Mouse (Mus musculus): ENCODE measurements at regions not wholly inside any gene's neighbourhood (a gene's known extent, or its start where the extent isn't known, plus 50 kb on each side); places are given as distances from the start of the nearest gene placed in this dataset.

- no peak for DNase-seq (ENCODE audit: low spot score in 2 of 2)
These were observed 208.8 kb upstream of the Plpp4 start for GRCm38 (mm10) chr7:129048023-129048422.

GRCm38 (mm10) chr7:129049726-129050125 lies 207.1 kb upstream of the Plpp4 start:
- DNase-seq (ENCODE audit: low spot score in 2 of 2): no peak

- no peak for DNase-seq (ENCODE audit: low spot score in 2 of 2)
These were observed 206.2 kb upstream of the Plpp4 start for GRCm38 (mm10) chr7:129050675-129051074.

- no peak for DNase-seq (ENCODE audit: low spot score in 2 of 2)
These were observed 189.9 kb upstream of the Plpp4 start for GRCm38 (mm10) chr7:129066891-129067290.

- no peak for DNase-seq (ENCODE audit: low spot score in 2 of 2)
These were observed 188.7 kb upstream of the Plpp4 start for GRCm38 (mm10) chr7:129068137-129068536.

GRCm38 (mm10) chr7:129079786-129080185 lies 177.0 kb upstream of the Plpp4 start:
- DNase-seq (ENCODE audit: low spot score in 2 of 2): no peak

- DNase-seq (ENCODE audit: low spot score in 2 of 2): no peak
These were observed 165.4 kb upstream of the Plpp4 start for GRCm38 (mm10) chr7:129091441-129091840.

- DNase-seq (ENCODE audit: low spot score in 2 of 2): no peak
These were observed 160.3 kb upstream of the Plpp4 start for GRCm38 (mm10) chr7:129096374-129097069.

GRCm38 (mm10) chr7:129102437-129102836 lies 154.4 kb upstream of the Plpp4 start:
- no peak for DNase-seq (ENCODE audit: low spot score in 2 of 2)

GRCm38 (mm10) chr7:129134176-129134575 lies 122.7 kb upstream of the Plpp4 start:
- DNase-seq (ENCODE audit: low spot score in 2 of 2): no peak

GRCm38 (mm10) chr7:129134661-129135215 lies 122.1 kb upstream of the Plpp4 start:
- no peak for DNase-seq (ENCODE audit: low spot score in 2 of 2)

GRCm38 (mm10) chr7:129137303-129137990 lies 119.4 kb upstream of the Plpp4 start:
- DNase-seq (ENCODE audit: low spot score in 2 of 2): no peak

GRCm38 (mm10) chr7:129141942-129142598 lies 114.8 kb upstream of the Plpp4 start:
- no peak for DNase-seq (ENCODE audit: low spot score in 2 of 2)

GRCm38 (mm10) chr7:129142599-129142949 lies 114.3 kb upstream of the Plpp4 start:
- no peak for DNase-seq (ENCODE audit: low spot score in 2 of 2)

- DNase-seq (ENCODE audit: low spot score in 2 of 2): no peak
These were observed 101.3 kb upstream of the Plpp4 start for GRCm38 (mm10) chr7:129155577-129155976.

GRCm38 (mm10) chr7:129169971-129170370 lies 86.9 kb upstream of the Plpp4 start:
- no peak for DNase-seq (ENCODE audit: low spot score in 2 of 2)

GRCm38 (mm10) chr7:129190933-129191332 lies 65.9 kb upstream of the Plpp4 start:
- DNase-seq (ENCODE audit: low spot score in 2 of 2): no peak

- no peak for DNase-seq (ENCODE audit: low spot score in 2 of 2)
These were observed 49.8 kb upstream of the Plpp4 start for GRCm38 (mm10) chr7:129207029-129207428.

Measured in heart, adult 9 months (tissue).